Mouse (Mus musculus) C2C12 (cell line): ENCODE measurements around the gene Kmt2d.

Experiments used
- CEBPB ChIP-seq: IDR thresholded peaks from one replicate; pipeline ENCODE4 v1.6.1; 2011; ENCODE audit warnings: low read depth, mild to moderate bottlenecking, control low read depth, moderate library complexity
- CTCF ChIP-seq: IDR thresholded peaks from one replicate; pipeline ENCODE4 v1.5.1; 2011; ENCODE audit not compliant: control insufficient read depth, insufficient read depth, insufficient read length
- FOSL1 ChIP-seq: IDR thresholded peaks from one replicate; pipeline ENCODE4 v1.8.0; 2011; ENCODE audit warnings: mild to moderate bottlenecking, low read length; ENCODE audit not compliant: poor library complexity, insufficient read depth, severe bottlenecking
- MYOD1 ChIP-seq: IDR thresholded peaks from one replicate; pipeline ENCODE4 v1.6.1; 2011; ENCODE audit warnings: low read depth; ENCODE audit not compliant: control insufficient read depth, insufficient read length
- MYOG ChIP-seq: IDR thresholded peaks from one replicate; pipeline ENCODE4 v1.6.1; 2011; ENCODE audit not compliant: control insufficient read depth, insufficient read length; ENCODE audit errors: extremely low read depth
- USF1 ChIP-seq: IDR thresholded peaks from one replicate; pipeline ENCODE4 v1.6.1; 2011; ENCODE audit warnings: low read depth, mild to moderate bottlenecking, control low read depth, moderate library complexity

- TF ChIP-seq CTCF, result no peak
- TF ChIP-seq CEBPB, result no peak
- TF ChIP-seq FOSL1, result no peak
- no peak for TF ChIP-seq USF1
- no peak for TF ChIP-seq MYOG
- no peak for TF ChIP-seq MYOD1
Measured at GRCm38 (mm10) chr15:98893036-98893435, 22.0 kb upstream of the Kmt2d start.
